Mouse (Mus musculus) intestine, postnatal 0 days (tissue): Measurements from ENCODE around the gene Mlip. TPM values are rescaled to one million over a fixed set of nuclear protein-coding genes. Genes with fewer than 3 reads are reported as not detected.

Experiments used
- ATAC-seq: fragments of 200-750 bp; cut with Nextera tagmentation; 2 replicates; pipeline ENCODE4 v1.8.0; 2017; ENCODE audit warnings: mild to moderate bottlenecking, moderate TSS enrichment, moderate library complexity
- H3K27ac ChIP-seq: fragments of 300-500 bp; sonication (generic); 2 replicates; pipeline ENCODE4 v1.5.1; 2014; ENCODE audit warnings: mild to moderate bottlenecking, low read depth, low read length, moderate library complexity
- H3K27me3 ChIP-seq: fragments of 300-500 bp; sonication (generic); replicated peaks from 2 replicates; pipeline ENCODE4 v1.6.1; 2014; ENCODE audit warnings: low read length, mixed read lengths; ENCODE audit not compliant: control insufficient read depth, insufficient read depth
- H3K36me3 ChIP-seq: fragments of 300-500 bp; sonication (generic); 2 replicates; pipeline ENCODE4 v1.6.1; 2014; ENCODE audit warnings: mild to moderate bottlenecking, moderate library complexity; ENCODE audit not compliant: control insufficient read depth, insufficient read depth
- H3K4me1 ChIP-seq: fragments of 300-500 bp; sonication (generic); replicated peaks from 2 replicates; pipeline ENCODE4 v1.6.1; 2014; ENCODE audit warnings: antibody characterized with exemption, low read length, mixed read lengths; ENCODE audit not compliant: control insufficient read depth, insufficient read depth
- H3K4me2 ChIP-seq: fragments of 300-500 bp; sonication (generic); replicated peaks from 2 replicates; pipeline ENCODE4 v1.6.1; 2014; ENCODE audit warnings: low read depth, mild to moderate bottlenecking, moderate library complexity
- H3K4me3 ChIP-seq: fragments of 300-500 bp; sonication (generic); 2 replicates; pipeline ENCODE4 v1.5.1; 2014; ENCODE audit warnings: low read depth, low read length
- H3K9ac ChIP-seq: fragments of 300-500 bp; sonication (generic); 2 replicates; pipeline ENCODE4 v1.6.1; 2014; ENCODE audit warnings: mild to moderate bottlenecking, low read depth, low read length
- H3K9me3 ChIP-seq: fragments of 300-500 bp; sonication (generic); 2 replicates; pipeline ENCODE4 v1.6.1; 2016; ENCODE audit warnings: mixed run types; ENCODE audit not compliant: control insufficient read depth
- CTCF ChIP-seq: sonication (generic); IDR thresholded peaks from 2 replicates; pipeline ENCODE4 v1.5.1; 2016; ENCODE audit warnings: low read depth, mild to moderate bottlenecking, control low read depth, antibody characterized with exemption, moderate library complexity
- WGBS: fragments of 180-500 bp; shearing (Covaris S2); extraction: QIAGEN DNeasy Blood & Tissue Kit; methylation state at CpG from one replicate; pipeline ENCODE4 v1.1.7; 2014; 5-methylcytosine and 5-hydroxymethylcytosine counted together
- polyA plus RNA-seq: library from polyadenylated mRNA; unstranded; fragments of >200 nt; fragmentation: Nextera tagmentation; extraction: Ambion mirVana; gene quantifications from 2 replicates; pipeline ENCODE4 v1.2.1, GENCODE M21; 2015

The Mlip gene
- polyA plus RNA-seq, 1 experiment from 2014 or later: 0.52 TPM

DNA sequence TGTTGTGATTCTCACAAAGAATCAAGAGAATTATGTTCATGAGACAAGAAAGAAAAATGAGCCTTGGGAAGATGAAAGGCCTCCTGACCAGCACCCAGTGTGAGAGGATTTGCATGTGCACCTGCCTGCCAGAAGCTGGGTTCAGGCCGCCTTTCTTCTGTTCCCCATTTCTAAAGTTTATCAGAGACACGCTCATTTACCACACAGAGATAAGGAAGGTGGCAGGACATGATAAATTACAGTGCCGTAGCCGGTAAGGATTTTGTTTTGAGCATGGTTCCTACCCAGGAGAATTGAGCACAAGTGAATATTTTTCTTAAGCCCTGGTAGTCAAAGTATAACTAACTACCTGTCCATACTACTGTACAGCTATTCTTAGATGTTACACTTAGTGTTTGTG lies 93.7 kb downstream of the Mlip start:
- no peak for TF ChIP-seq CTCF
- Histone ChIP-seq H3K4me1 (no peaks in the 10 kb centered on the region), H3K36me3 (no peaks in the 10 kb centered on the region), H3K4me3 (no peak overlapping the region), H3K4me2 (no peak overlapping the region), H3K9me3 (no peaks in the 10 kb centered on the region), H3K27me3 (no peaks in the 10 kb centered on the region), H3K9ac (no peak overlapping the region), H3K27ac (no peak overlapping the region)
- no peak for ATAC-seq
- WGBS: 13% methylated on average over 4 of the region's 4 CpGs

GRCm38 (mm10) chr9:77258265-77258664 lies 94.5 kb downstream of the Mlip start:
- Histone ChIP-seq H3K36me3 (no peaks in the 10 kb centered on the region), H3K4me2 (no peak overlapping the region), H3K9ac (no peak overlapping the region), H3K27me3 (no peaks in the 10 kb centered on the region), H3K9me3 (no peaks in the 10 kb centered on the region), H3K27ac (no peak overlapping the region), H3K4me3 (no peak overlapping the region), H3K4me1 (no peaks in the 10 kb centered on the region)
- 47% methylated on average over 6 of the region's 6 CpGs for WGBS
- ATAC-seq: no peak
- TF ChIP-seq CTCF: no peak

DNA sequence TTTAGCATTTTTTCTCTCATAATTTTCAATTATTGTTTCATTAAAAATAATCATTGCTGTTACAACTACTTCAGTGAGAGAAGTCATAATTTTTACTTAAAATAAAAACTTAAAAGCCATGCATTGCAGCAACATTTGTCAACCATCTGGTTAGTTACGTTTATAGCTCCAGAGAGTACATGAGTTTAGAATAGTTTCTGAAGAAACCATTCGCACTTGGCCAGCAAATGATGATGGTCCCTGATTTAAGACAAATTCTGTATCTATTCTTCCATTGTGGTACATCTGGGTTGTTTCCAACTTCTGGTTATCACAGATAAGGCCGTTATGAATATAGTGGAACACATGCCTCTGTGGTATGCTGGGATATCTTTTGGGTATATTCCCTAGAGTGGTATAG lies 98.3 kb downstream of the Mlip start:
- Histone ChIP-seq H3K4me1 (no peaks in the 10 kb centered on the region), H3K36me3 (no peaks in the 10 kb centered on the region), H3K27ac (no peak overlapping the region), H3K4me3 (no peak overlapping the region), H3K9me3 (no peaks in the 10 kb centered on the region), H3K4me2 (no peak overlapping the region), H3K27me3 (no peaks in the 10 kb centered on the region), H3K9ac (no peak overlapping the region)
- ATAC-seq: no peak
- TF ChIP-seq CTCF: no peak
- WGBS: 91% methylated on average over 3 of the region's 3 CpGs

GRCm38 (mm10) chr9:77252761-77253160 lies 100.0 kb downstream of the Mlip start:
- TF ChIP-seq CTCF: no peak
- H3K36me3 ChIP-seq: no peaks in the 10 kb centered on the region
- H3K27ac ChIP-seq: no peak overlapping the region
- H3K27me3 ChIP-seq: no peaks in the 10 kb centered on the region
- H3K4me3 ChIP-seq: no peak overlapping the region
- no peak for ATAC-seq
- H3K4me2 ChIP-seq: no peak overlapping the region
- H3K9me3 ChIP-seq: no peaks in the 10 kb centered on the region
- 93% methylated on average over 4 of the region's 4 CpGs for WGBS
- no peak overlapping the region for H3K9ac ChIP-seq
- H3K4me1 ChIP-seq: no peaks in the 10 kb centered on the region

DNA sequence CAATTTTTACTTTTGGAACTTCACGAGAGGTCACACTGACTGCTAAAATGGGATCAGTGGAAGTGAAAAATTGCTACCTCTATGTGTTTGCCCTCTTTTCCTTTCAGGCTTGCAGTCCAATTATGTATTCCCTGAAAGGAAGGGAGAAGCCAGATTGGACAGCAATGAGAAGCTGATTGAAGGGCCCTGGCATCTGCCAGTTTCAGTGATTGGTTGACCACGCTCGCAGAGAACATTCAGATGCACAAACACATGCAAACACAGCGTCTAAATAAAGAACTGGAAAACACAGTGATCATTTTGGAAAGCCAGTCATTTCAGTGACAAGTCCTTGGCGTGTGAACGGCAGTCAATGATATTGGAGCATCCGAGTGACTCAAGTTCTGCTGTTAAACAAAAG lies 100.6 kb downstream of the Mlip start:
- Histone ChIP-seq H3K36me3 (no peaks in the 10 kb centered on the region), H3K4me1 (no peaks in the 10 kb centered on the region), H3K27me3 (no peaks in the 10 kb centered on the region), H3K9me3 (no peaks in the 10 kb centered on the region), H3K4me3 (no peak overlapping the region), H3K9ac (no peak overlapping the region), H3K27ac (no peak overlapping the region), H3K4me2 (no peak overlapping the region)
- WGBS: 77% methylated on average over 7 of the region's 7 CpGs
- no peak for TF ChIP-seq CTCF
- no peak for ATAC-seq

DNA sequence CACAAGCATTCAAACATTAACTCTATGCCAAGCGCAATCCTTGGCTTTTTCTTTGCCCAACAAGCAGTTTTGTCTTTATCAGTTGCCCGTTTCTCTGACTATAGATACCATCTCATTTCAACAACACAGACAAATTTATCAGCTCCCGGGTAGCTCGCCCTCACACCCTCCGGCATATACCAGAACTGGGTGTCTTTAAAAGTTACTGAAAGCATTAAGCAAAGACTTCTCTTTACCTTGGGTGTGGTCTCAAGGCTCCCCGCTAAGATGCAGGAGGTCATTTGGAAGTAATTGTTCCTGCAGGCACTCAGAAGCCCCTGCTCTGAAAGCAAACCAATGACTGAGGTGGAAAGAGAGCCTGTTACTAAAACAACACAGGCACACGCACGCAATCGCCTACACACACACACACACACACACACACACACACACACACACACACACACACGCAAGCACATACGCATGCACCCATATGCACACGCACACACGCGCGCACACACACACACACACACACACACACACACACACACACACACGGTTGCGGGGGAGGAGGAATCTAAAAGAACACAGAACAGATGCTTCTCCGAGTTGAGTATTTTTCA lies 101.2 kb downstream of the Mlip start:
- H3K4me3 ChIP-seq: no peak overlapping the region
- no peak overlapping the region for H3K4me2 ChIP-seq
- H3K27me3 ChIP-seq: no peaks in the 10 kb centered on the region
- no peaks in the 10 kb centered on the region for H3K9me3 ChIP-seq
- H3K27ac ChIP-seq: no peak overlapping the region
- H3K4me1 ChIP-seq: no peaks in the 10 kb centered on the region
- no peak for TF ChIP-seq CTCF
- ATAC-seq: no peak
- WGBS: 76% methylated on average over 18 of the region's 18 CpGs
- no peak overlapping the region for H3K9ac ChIP-seq
- no peaks in the 10 kb centered on the region for H3K36me3 ChIP-seq

- Histone ChIP-seq H3K4me2 (no peak overlapping the region), H3K27ac (no peak overlapping the region), H3K4me1 (no peaks in the 10 kb centered on the region), H3K9ac (no peak overlapping the region), H3K9me3 (no peaks in the 10 kb centered on the region), H3K36me3 (no peaks in the 10 kb centered on the region), H3K27me3 (no peaks in the 10 kb centered on the region), H3K4me3 (no peak overlapping the region)
- TF ChIP-seq CTCF: no peak
- no peak for ATAC-seq
- 50% methylated on average over 1 of the region's 1 CpGs for WGBS
Observed at GRCm38 (mm10) chr9:77198250-77198649, 154.5 kb downstream of the Mlip start.
